Mouse (Mus musculus): ENCODE measurements at regions not wholly inside any gene's neighbourhood (a gene's known extent, or its start where the extent isn't known, plus 50 kb on each side); places are given as distances from the start of the nearest gene placed in this dataset.

DNA sequence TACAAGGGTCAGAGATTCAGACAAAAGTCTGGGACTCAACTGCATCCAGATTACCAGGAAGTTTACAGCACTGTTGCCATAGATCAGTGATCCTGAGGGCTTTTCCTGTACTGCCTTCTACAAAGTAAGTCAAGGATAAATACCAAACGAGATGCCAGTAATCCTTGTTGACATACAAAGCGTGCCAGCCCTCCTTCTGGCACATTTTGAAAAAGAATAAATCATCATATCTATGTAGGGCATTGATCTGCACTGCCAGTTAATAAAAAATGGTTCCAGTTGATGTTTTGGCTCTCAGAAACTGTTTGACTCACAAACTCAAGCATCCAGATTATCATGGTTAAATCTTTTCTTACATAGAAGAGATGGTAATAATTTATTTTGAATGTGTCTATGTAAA is 390.5 kb downstream of the Pdgfc start:
- DNase-seq (ENCODE audit: low spot score in 2 of 2): no peak
- intact Hi-C loops (cut with DNase I): no loop called here
